Mouse (Mus musculus): ENCODE data around the gene Spata31d1b.

GRCm38 (mm10) chr13:59674215-59674614 lies 37.9 kb upstream of the Spata31d1b start:
- TF ChIP-seq CTCF (IDR thresholded peaks at IDR 0.05; ENCODE audit: low read depth) (no peak), EP300 (IDR thresholded peaks at IDR 0.05; ENCODE audit: low read depth) (no peak)

All from heart, postnatal 0 days (tissue).